Mouse (Mus musculus) liver, postnatal 0 days (tissue): ENCODE results near the gene Gm11567. TPM values are rescaled to one million over a fixed set of nuclear protein-coding genes. Genes with fewer than 3 reads are reported as not detected.
"Not testable (repeated sequence)": the region's sequence is repeated elsewhere in the genome, so short reads cannot be mapped to it uniquely, and the experiment has no call there.

Source experiments
- ATAC-seq: fragments of 200-750 bp; cut with Nextera tagmentation; 2 replicates; pipeline ENCODE4 v1.8.0; 2017; ENCODE audit warnings: mild to moderate bottlenecking, moderate library complexity
- DNase-seq: peaks from one replicate; pipeline ENCODE4 v3.0.0-alpha.2; 2016
- H3K27ac ChIP-seq: fragments of 300-500 bp; sonication (generic); 2 replicates; pipeline ENCODE4 v1.5.1; 2014; ENCODE audit warnings: antibody characterized with exemption, moderate library complexity, mild to moderate bottlenecking, low read depth
- H3K27me3 ChIP-seq: fragments of 300-500 bp; sonication (generic); 2 replicates; pipeline ENCODE4 v1.6.1; 2014; ENCODE audit warnings: low read length, control low read depth, mixed read lengths; ENCODE audit not compliant: insufficient read depth
- H3K36me3 ChIP-seq: fragments of 300-500 bp; sonication (generic); replicated peaks from 2 replicates; pipeline ENCODE4 v1.6.1; 2014; ENCODE audit warnings: mild to moderate bottlenecking, control low read depth, low read length, moderate library complexity, mixed read lengths; ENCODE audit not compliant: insufficient read depth
- H3K4me1 ChIP-seq: fragments of 300-500 bp; sonication (generic); 2 replicates; pipeline ENCODE4 v1.6.1; 2014; ENCODE audit warnings: antibody characterized with exemption, mild to moderate bottlenecking, control low read depth; ENCODE audit not compliant: insufficient read depth
- H3K4me2 ChIP-seq: fragments of 300-500 bp; sonication (generic); 2 replicates; pipeline ENCODE4 v1.6.1; 2014; ENCODE audit warnings: low read depth, mild to moderate bottlenecking, low read length, moderate library complexity, mixed read lengths
- H3K4me3 ChIP-seq: fragments of 300-500 bp; sonication (generic); 2 replicates; pipeline ENCODE4 v1.5.1; 2014; ENCODE audit warnings: low read depth, low read length
- H3K9ac ChIP-seq: fragments of 300-500 bp; sonication (generic); replicated peaks from 2 replicates; pipeline ENCODE4 v1.6.1; 2014; ENCODE audit warnings: mild to moderate bottlenecking, moderate library complexity
- H3K9me3 ChIP-seq: fragments of 300-500 bp; sonication (generic); 2 replicates; pipeline ENCODE4 v1.6.1; 2016; ENCODE audit warnings: mild to moderate bottlenecking, control low read depth, low read length, mixed read lengths
- CTCF ChIP-seq: sonication (generic); IDR thresholded peaks from 2 replicates; pipeline ENCODE4 v1.5.1; 2016; ENCODE audit warnings: antibody characterized with exemption, low read depth
- EP300 ChIP-seq: IDR thresholded peaks from 2 replicates; pipeline ENCODE4 v1.6.1; 2016; ENCODE audit warnings: antibody characterized with exemption, low read depth, mild to moderate bottlenecking
- WGBS: fragments of 180-500 bp; shearing (Covaris S2); extraction: QIAGEN DNeasy Blood & Tissue Kit; methylation state at CpG from one replicate; pipeline ENCODE4 v1.1.7; 2014; ENCODE audit not compliant: insufficient replicate concordance; 5-methylcytosine and 5-hydroxymethylcytosine counted together
- polyA plus RNA-seq: library from polyadenylated mRNA; unstranded; fragments of >200 nt; fragmentation: Nextera tagmentation; extraction: Ambion mirVana; gene quantifications from 2 replicates; pipeline ENCODE4 v1.2.1, GENCODE M21; 2015

Gene Gm11567
- polyA plus RNA-seq, 1 experiment from 2014 or later = not detected

- Histone ChIP-seq H3K9me3 (no peaks in the 10 kb centered on the region), H3K36me3 (no peaks in the 10 kb centered on the region), H3K4me2 (no peak overlapping the region), H3K27me3 (no peaks in the 10 kb centered on the region), H3K4me1 (no peaks in the 10 kb centered on the region), H3K27ac (no peak overlapping the region), H3K4me3 (no peak overlapping the region), H3K9ac (no peak overlapping the region)
- 60% methylated on average over 2 of the region's 2 CpGs for WGBS
- TF ChIP-seq EP300 = no peak
- TF ChIP-seq CTCF = no peak
- DNase-seq = no peak
- no peak for ATAC-seq
These were observed 20.2 kb upstream of the Gm11567 start for GRCm38 (mm10) chr11:99858761-99859160.

DNA sequence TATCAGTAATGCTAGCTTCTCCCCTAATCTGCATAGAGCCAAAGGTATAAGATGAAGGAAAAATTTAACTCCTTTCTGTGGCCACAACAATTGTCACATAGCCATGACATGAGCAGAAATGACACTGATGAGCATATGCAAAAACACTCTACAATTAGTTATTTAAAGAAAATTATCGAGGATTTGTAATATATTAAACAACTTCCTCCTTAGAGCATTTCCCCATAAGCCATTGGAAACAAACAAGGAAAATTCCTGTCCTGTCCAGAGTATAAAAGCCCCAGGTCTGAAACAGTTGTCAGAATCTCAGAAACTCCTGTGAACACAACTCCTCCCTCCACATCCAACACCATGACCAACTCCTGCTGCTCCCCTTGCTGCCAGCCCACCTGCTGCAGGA lies 14.8 kb upstream of the Gm11567 start, which contains the start of gene Gm11559:
Gene Gm11559, plus strand, starts transcription at position 301 of the 400 bp plus-strand sequence.
- not testable (repeated sequence) for H3K9ac ChIP-seq, H3K4me1 ChIP-seq, H3K4me3 ChIP-seq, DNase-seq, H3K4me2 ChIP-seq, H3K27me3 ChIP-seq, H3K9me3 ChIP-seq, H3K27ac ChIP-seq, ATAC-seq, H3K36me3 ChIP-seq
- 42% methylated on average over 1 of the region's 1 CpGs for WGBS

DNA sequence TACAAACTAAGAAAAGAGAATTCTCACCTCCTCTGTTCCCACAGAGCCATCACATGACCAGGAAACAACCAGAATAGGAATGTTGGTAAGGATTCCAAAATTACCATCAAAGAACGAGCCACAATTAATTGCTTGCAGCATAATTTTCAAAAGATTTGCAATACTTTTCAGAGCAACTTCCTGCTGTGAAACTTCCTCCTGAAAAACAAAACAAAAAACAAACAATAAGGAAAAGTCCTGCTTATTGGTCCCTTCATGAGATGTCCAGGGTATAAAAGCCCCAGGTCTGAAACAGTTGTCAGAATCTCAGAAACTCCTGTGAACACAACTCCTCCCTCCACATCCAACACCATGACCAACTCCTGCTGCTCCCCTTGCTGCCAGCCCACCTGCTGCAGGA lies 5.9 kb upstream of the Gm11567 start, which contains the start of gene Krtap9-1:
Gene Krtap9-1, plus strand, starts transcription at position 301 of the 400 bp plus-strand sequence.
- ATAC-seq, H3K9ac ChIP-seq, H3K27ac ChIP-seq, H3K4me2 ChIP-seq, DNase-seq, H3K9me3 ChIP-seq, H3K27me3 ChIP-seq, H3K4me3 ChIP-seq, H3K4me1 ChIP-seq, H3K36me3 ChIP-seq: not testable (repeated sequence)
- 57% methylated on average over 1 of the region's 1 CpGs for WGBS

GRCm38 (mm10) chr11:99907620-99908019 lies 28.6 kb downstream of the Gm11567 start, which contains the start of gene Krtap31-1:
Gene Krtap31-1 (plus strand): TSS chr11:99907920.
- H3K9ac ChIP-seq = no peak within 1 kb of the TSS
- no peak for ATAC-seq
- 66% methylated on average over 2 of the region's 2 CpGs for WGBS

DNA sequence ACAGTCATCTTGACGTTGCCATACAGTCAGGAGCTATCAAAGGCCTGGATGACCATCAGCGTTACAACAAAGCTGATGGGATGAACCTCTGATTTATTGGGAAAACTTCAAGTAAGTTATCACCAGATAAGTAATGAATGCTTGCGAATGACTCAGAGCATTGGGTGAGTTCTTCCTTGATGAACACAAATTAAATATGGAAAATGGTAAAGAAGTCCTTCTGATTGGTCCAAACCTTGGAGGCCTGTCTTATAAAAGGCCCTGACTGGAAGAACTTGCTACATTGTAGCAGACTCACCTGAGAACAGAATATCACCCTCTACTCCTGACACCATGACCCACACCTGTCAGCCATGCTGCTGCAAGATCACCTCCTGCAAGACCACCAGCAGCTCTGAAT lies 35.5 kb downstream of the Gm11567 start, which contains the start of gene Gm11565:
Gene Gm11565, plus strand, starts transcription at position 301 of the 400 bp plus-strand sequence.
- DNase-seq (no peak), ATAC-seq (no peak)
- TF ChIP-seq EP300 = no peak
- TF ChIP-seq CTCF = no peak
- Histone ChIP-seq H3K27ac (no peak within 1 kb of the TSS), H3K36me3 (no peaks in the 10 kb centered on the region), H3K9ac (no peak within 1 kb of the TSS), H3K4me3 (no peak within 1 kb of the TSS), H3K27me3 (no peaks in the 10 kb centered on the region), H3K4me2 (no peak within 1 kb of the TSS), H3K9me3 (no peaks in the 10 kb centered on the region), H3K4me1 (no peaks in the 10 kb centered on the region)
- WGBS = 76% methylated on average over 3 of the region's 3 CpGs

More at GRCm38 (mm10) chr11:99907620-99908019, 28.6 kb downstream of the Gm11567 start, which contains the start of gene Krtap31-1:
- no peak for DNase-seq
- Histone ChIP-seq H3K4me3 (no peak within 1 kb of the TSS), H3K4me2 (no peak within 1 kb of the TSS), H3K27ac (no peak within 1 kb of the TSS), H3K36me3 (no peaks in the 10 kb centered on the region), H3K27me3 (no peaks in the 10 kb centered on the region), H3K4me1 (no peaks in the 10 kb centered on the region), H3K9me3 (no peaks in the 10 kb centered on the region)
- no peak for TF ChIP-seq EP300
- no peak for TF ChIP-seq CTCF

Other genes starting within 250 kb of the Gm11567 start
- not detected in 2 replicates for gene Krtap4-2, start 244.1 kb upstream of the Gm11567 start, polyA plus RNA-seq
- not detected in 2 replicates for gene Krtap4-7, start 235.1 kb upstream of the Gm11567 start, polyA plus RNA-seq
- not detected in 2 replicates for gene Gm11555, start 229.0 kb upstream of the Gm11567 start, polyA plus RNA-seq
- gene Gm11563, start 220.2 kb upstream of the Gm11567 start, polyA plus RNA-seq = not detected in 2 replicates
- not detected in 2 replicates for gene Krtap4-6, start 213.2 kb upstream of the Gm11567 start, polyA plus RNA-seq
- not detected in 2 replicates for gene Gm14190, start 188.4 kb upstream of the Gm11567 start, polyA plus RNA-seq
- not detected in 2 replicates for gene Gm14180, start 144.9 kb upstream of the Gm11567 start, polyA plus RNA-seq
- gene Gm11595, start 106.3 kb upstream of the Gm11567 start, polyA plus RNA-seq = not detected in 2 replicates
- not detected in 2 replicates for gene Krtap4-8, start 98.5 kb upstream of the Gm11567 start, polyA plus RNA-seq
- not detected in 2 replicates for gene Krtap4-9, start 94.0 kb upstream of the Gm11567 start, polyA plus RNA-seq
- not detected in 2 replicates for gene Gm11596, start 85.7 kb upstream of the Gm11567 start, polyA plus RNA-seq
- gene Gm11569, start 80.3 kb upstream of the Gm11567 start, polyA plus RNA-seq = not detected in 2 replicates
- gene Gm11554, start 74.7 kb upstream of the Gm11567 start, polyA plus RNA-seq = not detected in 2 replicates
- not detected in 2 replicates for gene Krtap4-13, start 69.3 kb upstream of the Gm11567 start, polyA plus RNA-seq
- gene Gm11564, start 63.5 kb upstream of the Gm11567 start, polyA plus RNA-seq = not detected in 2 replicates
- not detected in 2 replicates for gene 2300003K06Rik, start 41.1 kb upstream of the Gm11567 start, polyA plus RNA-seq
- not detected in 2 replicates for gene Krtap4-16, start 27.6 kb upstream of the Gm11567 start, polyA plus RNA-seq
- not detected in 2 replicates for gene Gm11568, start 21.3 kb upstream of the Gm11567 start, polyA plus RNA-seq
- gene Gm11559, start 14.7 kb upstream of the Gm11567 start, polyA plus RNA-seq = not detected in 2 replicates
- gene Krtap9-1, start 5.8 kb upstream of the Gm11567 start, polyA plus RNA-seq = not detected in 2 replicates
- not detected in 2 replicates for gene Krtap31-1, start 28.7 kb downstream of the Gm11567 start, polyA plus RNA-seq
- gene Gm11565, start 35.6 kb downstream of the Gm11567 start, polyA plus RNA-seq = not detected in 2 replicates
- gene Krtap31-2, start 57.1 kb downstream of the Gm11567 start, polyA plus RNA-seq = not detected in 2 replicates
- gene Krtap9-5, start 69.3 kb downstream of the Gm11567 start, polyA plus RNA-seq = not detected in 2 replicates
- not detected in 2 replicates for gene Krtap29-1, start 99.9 kb downstream of the Gm11567 start, polyA plus RNA-seq
- not detected in 2 replicates for gene Krtap16-1, start 107.4 kb downstream of the Gm11567 start, polyA plus RNA-seq
- not detected in 2 replicates for gene Krtap17-1, start 114.8 kb downstream of the Gm11567 start, polyA plus RNA-seq
- not detected in 2 replicates for gene Krt33a, start 137.0 kb downstream of the Gm11567 start, polyA plus RNA-seq
- not detected in 2 replicates for gene Krt33b, start 150.7 kb downstream of the Gm11567 start, polyA plus RNA-seq
- not detected in 2 replicates for gene Krt34, start 162.4 kb downstream of the Gm11567 start, polyA plus RNA-seq
- not detected in 2 replicates for gene Krt31, start 171.4 kb downstream of the Gm11567 start, polyA plus RNA-seq
- not detected in 2 replicates for gene Krt32, start 209.0 kb downstream of the Gm11567 start, polyA plus RNA-seq
- gene Krt35, start 217.1 kb downstream of the Gm11567 start, polyA plus RNA-seq = not detected in 2 replicates
- not detected in 2 replicates for gene Krt36, start 226.4 kb downstream of the Gm11567 start, polyA plus RNA-seq
- gene Krt13, start 242.4 kb downstream of the Gm11567 start, polyA plus RNA-seq = not detected in 2 replicates